Mouse (Mus musculus) left cerebral cortex, adult 11 months (tissue): ENCODE data around the gene Itgae.

ENCODE experiments used
- DNase-seq: peaks from one replicate; pipeline ENCODE4 v3.0.0; 2022; ENCODE audit warnings: low spot score

Itgae gene

GRCm38 (mm10) chr11:73090283-73090682 is at the start of gene Itgae:
Gene Itgae, plus strand, starts transcription at chr11:73090583.
- DNase-seq, result no peak

DNA sequence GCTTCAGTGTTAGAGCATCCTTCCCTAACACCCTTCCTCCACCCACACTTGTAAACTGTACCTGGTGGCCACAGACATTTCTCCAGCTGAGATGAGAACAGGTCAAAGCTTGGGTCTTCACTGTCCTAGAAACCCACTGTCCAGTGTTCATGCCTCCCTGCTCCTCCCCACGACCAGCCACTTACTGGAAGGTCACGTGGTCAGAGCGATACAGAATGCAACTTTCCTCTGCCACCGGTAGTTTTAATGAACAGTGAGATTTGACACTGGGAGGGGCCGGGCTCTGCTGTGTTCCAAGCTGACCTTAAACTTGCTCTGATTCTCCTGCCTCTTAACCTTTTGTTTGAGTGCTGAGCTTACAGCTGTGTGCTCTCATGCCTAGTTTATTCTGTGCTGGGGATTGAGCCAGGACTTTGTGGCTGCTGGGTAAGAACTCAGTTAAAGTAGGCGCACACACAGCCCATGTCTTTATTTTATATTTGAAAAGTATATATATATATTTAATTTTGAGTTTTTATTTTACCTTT is 46.1 kb upstream of the Itgae start:
- no peak for DNase-seq

DNA sequence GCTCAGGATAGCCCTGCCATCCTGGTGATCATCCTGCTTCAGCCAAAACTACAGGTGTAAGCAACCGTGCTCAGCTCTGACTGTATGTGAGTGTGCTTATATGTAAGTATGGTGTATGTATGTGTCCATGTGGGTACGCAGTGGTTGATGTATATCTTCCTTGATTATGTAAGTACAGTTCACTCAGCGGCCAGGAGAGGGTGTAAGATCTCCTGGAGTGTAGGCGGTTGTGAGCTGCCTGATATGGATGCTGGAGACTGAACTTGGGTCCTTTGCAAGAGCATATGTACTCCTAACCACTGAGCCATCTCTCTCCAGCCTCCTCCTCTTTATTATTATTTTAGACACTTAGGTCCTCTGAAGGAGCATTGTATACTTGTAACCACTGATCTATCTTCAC is 45.6 kb upstream of the Itgae start:
- no peak for DNase-seq

- peak; percentile 89 for DNase-seq
Observed at GRCm38 (mm10) chr11:73047542-73047996, 42.8 kb upstream of the Itgae start, which contains the start of gene Ncbp3. Gene Ncbp3, plus strand, starts transcription at chr11:73047783.

DNA sequence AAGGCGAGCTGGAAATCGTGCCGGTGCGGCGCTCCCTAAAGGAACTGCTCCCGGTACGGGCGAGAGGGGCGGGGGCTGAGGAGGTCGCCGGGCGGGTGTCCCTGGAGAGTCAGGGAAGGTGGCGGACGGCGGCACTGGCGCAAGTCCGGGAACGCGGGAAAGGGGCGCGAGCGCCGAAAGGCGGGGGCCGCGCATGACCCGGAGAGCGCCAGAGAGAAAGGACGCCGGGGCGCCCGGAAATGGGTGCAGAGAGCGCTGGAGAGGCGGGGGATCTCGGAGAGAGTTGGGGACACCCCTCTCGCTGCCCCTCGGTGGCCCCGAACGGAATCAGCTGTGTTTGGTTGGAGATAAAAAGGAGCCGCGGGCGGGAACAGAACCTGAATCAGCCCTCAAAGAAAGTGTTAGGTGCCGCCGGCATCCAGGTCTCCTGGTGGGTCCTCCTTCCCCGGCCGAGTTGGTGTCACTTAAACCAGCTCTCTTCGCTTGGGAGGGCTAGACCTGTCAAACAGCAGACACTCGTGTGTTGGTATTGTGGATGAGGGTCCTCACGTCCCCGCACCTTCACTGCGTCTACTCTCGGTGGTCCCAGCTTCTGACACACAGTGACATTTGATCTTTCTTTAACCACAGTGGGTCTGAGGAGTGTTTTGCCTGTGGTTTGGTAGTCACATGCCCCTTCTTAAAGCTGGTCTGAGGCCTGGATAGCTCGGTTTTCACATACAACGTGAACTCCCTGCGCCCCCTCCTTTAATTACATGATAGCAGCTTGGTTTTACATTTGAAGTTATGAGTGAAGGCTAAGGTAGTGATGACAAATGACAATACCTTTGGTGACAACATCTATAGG is 42.1 kb upstream of the Itgae start:
- no peak for DNase-seq

GRCm38 (mm10) chr11:73049335-73049734 is 41.0 kb upstream of the Itgae start:
- peak; percentile 59 for DNase-seq

DNA sequence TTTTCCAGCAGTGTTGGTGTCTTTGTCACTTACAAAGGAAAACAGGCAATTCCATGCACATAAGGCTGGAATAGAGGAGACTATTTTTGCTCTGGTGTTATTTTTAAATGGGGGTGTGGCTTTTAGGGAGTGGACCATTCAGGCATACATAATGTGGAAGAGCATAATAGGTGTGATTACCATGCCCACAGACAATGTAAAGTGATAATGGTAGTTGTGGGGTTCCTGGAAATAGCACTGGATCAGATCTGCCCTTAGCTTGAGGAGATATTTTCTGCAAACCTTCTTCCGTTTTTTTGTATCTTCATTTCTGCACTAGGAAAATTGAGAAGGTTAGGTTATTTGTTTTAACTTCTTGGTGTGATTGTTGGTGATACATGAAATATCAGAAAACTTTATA is 37.6 kb upstream of the Itgae start:
- no peak for DNase-seq

DNA sequence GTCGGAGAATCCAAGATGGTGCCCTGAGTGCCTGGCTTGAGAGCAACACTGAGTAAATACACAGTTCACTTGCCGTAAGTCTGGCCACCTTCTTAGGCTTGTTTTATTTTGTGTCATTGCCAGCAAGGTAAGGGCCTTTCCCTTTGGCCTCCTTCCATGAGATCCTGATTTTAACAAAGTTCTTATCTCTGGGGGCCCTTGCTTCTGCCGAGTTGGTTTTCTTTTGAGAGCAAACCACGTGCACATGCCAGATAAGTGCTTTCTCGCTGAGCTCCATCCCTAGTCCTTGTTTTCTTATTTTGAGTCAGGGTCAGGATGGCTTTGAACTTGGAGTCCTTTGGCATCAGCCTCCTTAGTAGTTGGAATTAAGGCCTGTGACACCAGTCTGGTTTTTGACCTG is 32.7 kb upstream of the Itgae start:
- DNase-seq, result no peak

GRCm38 (mm10) chr11:73059630-73060029 is 30.8 kb upstream of the Itgae start:
- DNase-seq, result no peak

GRCm38 (mm10) chr11:73061413-73061812 is 29.0 kb upstream of the Itgae start:
- DNase-seq, result no peak

GRCm38 (mm10) chr11:73071839-73072238 is 18.5 kb upstream of the Itgae start:
- no peak for DNase-seq

- no peak for DNase-seq
Observed at GRCm38 (mm10) chr11:73076295-73076694, 14.1 kb upstream of the Itgae start.

- no peak for DNase-seq
Observed at GRCm38 (mm10) chr11:73076733-73077132, 13.7 kb upstream of the Itgae start.

GRCm38 (mm10) chr11:73077211-73077720 is 13.1 kb upstream of the Itgae start:
- no peak for DNase-seq

- no peak for DNase-seq
Observed at GRCm38 (mm10) chr11:73078615-73079014, 11.8 kb upstream of the Itgae start.

GRCm38 (mm10) chr11:73080306-73080705 is 10.1 kb upstream of the Itgae start:
- no peak for DNase-seq

DNA sequence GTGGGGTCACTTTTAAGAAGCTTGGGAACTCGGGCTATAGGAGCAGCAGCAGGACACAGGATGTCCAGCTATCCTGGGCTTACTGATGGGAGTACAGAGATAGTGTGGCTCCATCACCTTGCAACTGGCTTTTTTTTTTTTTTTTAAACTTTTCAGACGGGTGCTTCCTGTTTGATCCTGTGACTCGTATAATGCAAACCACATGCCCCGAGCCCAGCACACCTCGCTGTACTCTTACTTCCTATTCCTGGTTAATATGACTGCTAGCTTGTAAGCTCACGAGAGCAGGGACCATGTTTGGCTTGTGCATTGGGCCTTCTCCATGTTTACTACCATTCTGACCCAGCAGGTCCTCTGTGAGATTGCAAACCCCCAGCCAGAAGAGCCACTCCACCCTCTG is 6.1 kb upstream of the Itgae start:
- DNase-seq, result no peak

DNA sequence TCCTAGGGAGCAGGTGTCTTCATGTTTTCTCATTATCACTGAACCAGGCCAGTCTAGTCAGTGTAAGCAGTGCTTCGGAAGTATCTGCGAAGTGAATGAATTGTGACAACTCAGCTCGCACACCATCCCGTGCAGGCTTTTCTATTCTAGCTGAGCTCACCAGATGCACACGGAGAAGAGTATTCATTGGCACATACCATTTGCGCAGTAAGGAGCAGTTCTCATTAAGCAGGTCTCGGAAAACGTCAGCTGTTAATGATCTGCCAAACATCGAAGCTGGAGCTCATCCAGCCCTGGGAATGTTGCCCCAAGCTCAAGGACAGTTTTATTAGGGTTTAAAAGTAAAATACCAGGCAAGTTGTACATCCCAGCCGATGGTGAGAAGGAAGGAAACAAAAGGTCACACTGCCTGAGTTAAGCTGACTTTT is 5.6 kb upstream of the Itgae start:
- DNase-seq, result no peak

DNA sequence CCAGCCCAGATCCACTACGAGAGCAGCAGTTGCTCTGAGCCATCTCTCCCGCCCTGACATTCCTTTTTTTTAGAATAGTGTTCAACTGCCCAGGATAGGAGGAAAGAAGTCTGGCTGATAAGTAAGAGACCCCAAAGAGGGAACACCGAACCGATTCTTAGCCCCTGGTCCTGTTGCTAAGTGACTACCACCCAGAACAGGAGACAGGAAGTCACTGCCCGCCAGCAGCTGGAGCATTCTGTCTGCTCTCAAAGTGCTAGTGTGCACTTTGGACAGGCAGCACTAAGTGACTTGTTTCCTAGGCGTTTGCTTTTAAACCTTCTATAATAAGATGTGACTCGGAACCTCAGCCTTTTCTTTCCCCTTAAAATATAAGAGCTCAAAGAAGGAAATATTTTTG is 5.0 kb upstream of the Itgae start:
- DNase-seq, result no peak

DNA sequence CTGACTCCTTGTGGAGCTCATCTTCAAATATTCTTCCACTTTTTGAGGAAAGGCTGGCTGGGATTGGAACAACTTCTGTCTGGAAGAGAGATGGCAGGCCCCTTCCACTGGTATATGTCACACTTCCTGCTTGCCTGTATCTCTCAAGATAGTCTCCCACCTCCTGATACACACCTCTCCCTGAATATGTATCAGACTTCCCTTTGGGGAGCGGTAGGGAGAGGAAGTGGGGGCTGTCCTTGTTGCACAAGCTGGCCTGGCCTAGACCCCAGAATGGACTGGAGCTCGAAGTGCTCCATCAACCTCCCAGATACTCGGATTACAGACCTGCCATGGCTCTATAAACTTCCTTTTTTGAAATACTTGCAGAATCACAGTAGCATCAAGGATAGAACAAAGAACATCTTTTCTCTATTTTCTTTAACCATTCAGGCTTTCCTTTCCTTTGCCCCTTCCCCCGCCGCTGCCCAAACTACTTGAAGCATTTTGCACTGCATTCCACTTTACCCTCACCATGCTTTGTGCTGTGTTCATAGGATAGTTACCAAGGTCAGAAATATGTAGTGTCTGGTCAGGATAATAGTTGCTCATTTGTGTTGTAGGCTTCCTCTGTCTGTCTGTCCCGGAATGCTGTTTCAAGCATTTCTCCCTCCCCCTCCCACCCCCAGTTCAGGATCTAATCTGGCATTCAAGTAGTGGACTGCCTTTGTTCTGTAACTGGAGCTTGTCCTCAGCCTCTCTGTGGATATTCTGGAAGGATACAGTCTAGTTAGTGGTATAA is 2.5 kb upstream of the Itgae start:
- no peak for DNase-seq

DNA sequence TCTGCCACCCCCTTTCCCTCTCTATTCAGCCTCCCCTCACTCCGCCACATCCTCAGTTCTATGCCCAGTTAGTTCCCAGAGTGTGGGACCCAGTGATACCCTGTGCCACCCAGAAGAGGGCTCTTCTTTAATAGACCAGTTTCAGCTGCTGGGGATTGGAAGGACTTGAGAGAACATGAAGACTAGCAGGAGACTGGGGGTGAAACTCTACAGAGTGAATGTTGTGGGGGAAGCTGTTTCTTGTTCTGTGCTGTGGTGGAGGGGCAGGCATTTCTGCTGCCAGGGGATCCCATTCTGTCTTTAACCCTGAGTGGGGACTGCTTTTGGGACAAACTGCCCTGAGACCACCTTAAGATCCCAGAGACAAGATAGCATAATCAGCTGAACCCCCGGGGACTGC is 443 bp downstream of the Itgae start:
- DNase-seq, result no peak

GRCm38 (mm10) chr11:73092057-73092456 is 1.7 kb downstream of the Itgae start:
- no peak for DNase-seq

DNA sequence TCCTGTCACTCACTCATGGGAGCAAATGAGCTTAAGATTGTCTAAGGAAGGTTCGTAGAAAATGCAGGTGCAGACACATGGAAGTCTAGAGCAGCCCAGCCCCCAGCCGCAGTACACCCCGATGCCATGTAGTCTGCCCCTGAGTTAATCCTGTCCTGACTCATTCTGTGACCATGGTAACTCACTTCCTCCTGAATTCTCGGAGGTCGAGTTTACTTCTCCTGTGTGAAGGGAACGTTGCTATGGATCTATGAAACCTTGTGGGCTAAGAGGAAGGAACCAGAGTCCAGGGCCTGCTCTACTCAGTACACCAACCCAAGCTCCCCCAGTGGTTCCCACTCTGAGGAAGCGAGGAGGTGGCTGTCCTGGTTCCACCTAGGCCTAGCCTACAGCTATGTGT is 2.5 kb downstream of the Itgae start:
- DNase-seq, result no peak
